Mouse (Mus musculus) left cerebral cortex, postnatal 36 days (tissue): Measurements from ENCODE around the gene Apobec2. TPM values are rescaled to one million over a fixed set of nuclear protein-coding genes. Genes with fewer than 3 reads are reported as not detected.

Experiments used
- DNase-seq, 2 experiments: peaks; one replicate each; pipeline ENCODE4 v3.0.0; 2021 to 2022; ENCODE audit warnings: low spot score in 2 of 2, mixed read lengths in 1 of 2
- intact Hi-C: fragments of 180-260 bp; cut with DNase I; formaldehyde crosslinking; loops from one replicate; pipeline ENCODE4 v1.15.1; 2025
- total RNA-seq, 2 experiments: library from RNA; stranded (reverse); gene quantifications; 2 replicates each; pipeline ENCODE4 v1.2.3; 2021

Apobec2 gene
- total RNA-seq, 2 experiments from 2014 or later, result not detected

- no peak for DNase-seq
- intact Hi-C loops, result loop anchor here (5.0 to 10.0 kb wide), 2 partner anchors 186 to 989 kb away; no protein-coding TSS in a partner anchor
These were observed 16.7 kb downstream of the Apobec2 start for GRCm38 (mm10) chr17:48416011-48416410.

GRCm38 (mm10) chr17:48411241-48411640 is 21.5 kb downstream of the Apobec2 start:
- intact Hi-C loops, result loop anchor here (10.0 kb wide), 1 partner anchor 994 kb away; no protein-coding TSS in a partner anchor
- DNase-seq, result no peak

GRCm38 (mm10) chr17:48410299-48410785 is 22.4 kb downstream of the Apobec2 start:
- DNase-seq, result no peak
- intact Hi-C loops, result loop anchor here (10.0 kb wide), 1 partner anchor 994 kb away; no protein-coding TSS in a partner anchor

- intact Hi-C loops, result loop anchor here (5.0 to 10.0 kb wide), 3 partner anchors 72 to 995 kb away; no protein-coding TSS in a partner anchor
These were observed 23.1 kb downstream of the Apobec2 start, which contains the start of the genes Nfya and Oard1 for GRCm38 (mm10) chr17:48409380-48410298. TSS of gene Nfya (minus strand) at chr17:48409906. TSS of gene Oard1 (plus strand) at chr17:48410014.

GRCm38 (mm10) chr17:48408526-48409291 is 24.0 kb downstream of the Apobec2 start:
- DNase-seq, result peak; percentile 64 to 68
- intact Hi-C loops, result loop anchor here (5.0 kb wide), 2 partner anchors 71 to 131 kb away; no protein-coding TSS in a partner anchor

More at GRCm38 (mm10) chr17:48409380-48410298, 23.1 kb downstream of the Apobec2 start, which contains the start of the genes Nfya and Oard1:
- DNase-seq, result peak; percentile 100

GRCm38 (mm10) chr17:48407910-48408525 is 24.7 kb downstream of the Apobec2 start:
- intact Hi-C loops, result loop anchor here (5.0 kb wide), 2 partner anchors 71 to 131 kb away; no protein-coding TSS in a partner anchor
- no peak for DNase-seq

GRCm38 (mm10) chr17:48407154-48407553 is 25.6 kb downstream of the Apobec2 start:
- peak in 1 of 2 experiments; percentile 16 for DNase-seq
- intact Hi-C loops, result loop anchor here (5.0 kb wide), 2 partner anchors 70 to 130 kb away; no protein-coding TSS in a partner anchor

GRCm38 (mm10) chr17:48404706-48405105 is 28.0 kb downstream of the Apobec2 start:
- DNase-seq, result no peak
- intact Hi-C loops, result loop anchor here (5.0 kb wide), 2 partner anchors 67 to 127 kb away; no protein-coding TSS in a partner anchor

GRCm38 (mm10) chr17:48403848-48404247 is 28.9 kb downstream of the Apobec2 start:
- intact Hi-C loops, result no loop called here

GRCm38 (mm10) chr17:48402751-48403150 is 30.0 kb downstream of the Apobec2 start:
- intact Hi-C loops, result no loop called here
- DNase-seq, result no peak

More at GRCm38 (mm10) chr17:48403848-48404247, 28.9 kb downstream of the Apobec2 start:
- DNase-seq, result no peak

- intact Hi-C loops, result no loop called here
- no peak for DNase-seq
These were observed 31.0 kb downstream of the Apobec2 start for GRCm38 (mm10) chr17:48401710-48402109.

GRCm38 (mm10) chr17:48392616-48393015 is 40.1 kb downstream of the Apobec2 start:
- intact Hi-C loops, result loop anchor here (5.0 kb wide), 1 partner anchor 65 kb away; no protein-coding TSS in a partner anchor
- DNase-seq, result peak; percentile 63 to 66

- no peak for DNase-seq
- intact Hi-C loops, result loop anchor here (5.0 kb wide), 1 partner anchor 64 kb away; no protein-coding TSS in a partner anchor
These were observed 41.3 kb downstream of the Apobec2 start for GRCm38 (mm10) chr17:48391446-48391845.

GRCm38 (mm10) chr17:48389442-48389841 is 43.3 kb downstream of the Apobec2 start:
- intact Hi-C loops, result no loop called here
- no peak for DNase-seq

- no peak for DNase-seq
These were observed 44.1 kb downstream of the Apobec2 start for GRCm38 (mm10) chr17:48388666-48389065.

GRCm38 (mm10) chr17:48385786-48386461 is 46.8 kb downstream of the Apobec2 start:
- no peak for DNase-seq
- intact Hi-C loops, result no loop called here

More at GRCm38 (mm10) chr17:48388666-48389065, 44.1 kb downstream of the Apobec2 start:
- intact Hi-C loops, result no loop called here

- no peak for DNase-seq
- intact Hi-C loops, result no loop called here
These were observed 53.7 kb downstream of the Apobec2 start for GRCm38 (mm10) chr17:48379050-48379449.

GRCm38 (mm10) chr17:48376102-48376501 is 56.6 kb downstream of the Apobec2 start:
- DNase-seq, result peak in 1 of 2 experiments; percentile 46
- intact Hi-C loops, result no loop called here
